Mouse (Mus musculus) liver, postnatal 0 days (tissue): Measurements from ENCODE around the gene Rnf20.

Experiments used
- CTCF ChIP-seq: sonication (generic); IDR thresholded peaks from 2 replicates; pipeline ENCODE4 v1.5.1; 2016; ENCODE audit warnings: antibody characterized with exemption, low read depth
- EP300 ChIP-seq: IDR thresholded peaks from 2 replicates; pipeline ENCODE4 v1.6.1; 2016; ENCODE audit warnings: antibody characterized with exemption, low read depth, mild to moderate bottlenecking

DNA sequence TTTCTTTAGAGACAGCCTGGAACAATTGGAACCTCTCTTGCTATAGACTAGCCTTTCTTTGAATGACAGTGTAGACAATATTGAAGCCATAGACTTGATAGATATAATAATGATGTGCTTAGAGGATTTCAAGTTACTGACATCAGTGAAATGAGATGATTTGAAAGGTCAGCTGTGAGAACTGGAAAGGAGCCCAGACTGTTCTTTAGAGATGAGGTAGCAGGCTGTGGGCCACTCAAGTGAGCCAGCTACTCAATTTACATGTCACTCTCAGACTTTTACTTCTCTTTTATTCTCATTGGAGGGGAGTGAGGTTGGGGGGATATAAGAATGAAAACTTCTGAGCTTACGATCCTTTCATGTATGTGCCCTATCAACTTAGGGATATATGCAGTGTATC is 27.6 kb downstream of the Rnf20 start:
- TF ChIP-seq CTCF (no peak), EP300 (no peak)
